Comparison of ENCODE assay signal across 18 mouse cellular contexts in the genomic region with DNA sequence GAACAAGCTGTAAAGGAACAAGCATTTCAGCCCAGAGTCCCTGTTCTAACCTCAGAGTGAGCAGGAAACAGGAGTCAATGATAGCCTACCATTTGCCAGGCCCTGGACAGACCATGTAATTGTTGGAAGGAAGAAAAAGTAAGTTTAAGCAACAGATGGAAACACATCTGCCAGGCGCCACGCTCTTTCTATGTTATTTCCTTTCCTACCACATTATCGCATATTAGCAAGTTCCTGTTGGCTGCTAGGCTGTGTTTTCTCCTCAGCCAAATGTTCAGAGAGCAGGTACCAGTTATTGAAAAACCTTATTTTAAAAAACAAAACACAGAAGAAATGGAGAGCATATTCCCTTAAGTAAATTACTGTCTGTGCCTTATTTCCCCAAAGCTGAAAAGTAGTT.
DNase-seq lines count a peak whose midpoint lies in the region; ATAC-seq lines count a peak whose summit lies in the region.
"Had no signal": no experiment of that assay in that cellular context is flagged by ENCODE, and none has a peak within 500 bp of the region (broad histone marks: within the 10 kb centered on the region; RNA-seq: fewer than 3 reads in every experiment).

No protein-coding gene starts in this region.

- H3K4me3 ChIP-seq in forebrain, embryonic 16.5 days (replicated peaks; ENCODE audit: low read length), result no peak overlapping the region
- no peak overlapping the region for H3K4me3 ChIP-seq in forebrain, embryonic 11.5 days (ENCODE audit: low read depth, low read length)
- H3K4me3 ChIP-seq: embryonic facial prominence, embryonic 10.5 days; heart, embryonic 13.5 days; left cerebral cortex, adult 2 months; neural tube, embryonic 12.5 days had no signal

- ATAC-seq in forebrain, embryonic 16.5 days, result peak; percentile 50; the same call in 1 of the 2 replicates
- no peak for ATAC-seq in forebrain, embryonic 11.5 days (replicated peaks; ENCODE audit: low FRiP score)
- ATAC-seq: hindbrain, embryonic 16.5 days; intestine, postnatal 0 days had no signal

- H3K27ac ChIP-seq in forebrain, embryonic 16.5 days (ENCODE audit: low read length), result no peak overlapping the region
- H3K27ac ChIP-seq in forebrain, embryonic 11.5 days (ENCODE audit: low read depth, low read length), result no peak overlapping the region
- H3K27ac ChIP-seq: embryonic facial prominence, embryonic 10.5 days; heart, embryonic 13.5 days; left cerebral cortex, adult 2 months; neural tube, embryonic 12.5 days had no signal

- WGBS in forebrain, embryonic 16.5 days, result 61% methylated on average over 3 of the region's 3 CpGs
- WGBS in forebrain, embryonic 11.5 days, result 98% methylated on average over 3 of the region's 3 CpGs

- H3K9me3 ChIP-seq in forebrain, embryonic 16.5 days (ENCODE audit: control insufficient read depth, low read length), result no peaks in the 10 kb centered on the region
- no peaks in the 10 kb centered on the region for H3K9me3 ChIP-seq in forebrain, embryonic 11.5 days (ENCODE audit: control insufficient read depth, low read length)
- H3K9me3 ChIP-seq: embryonic facial prominence, embryonic 10.5 days; heart, embryonic 13.5 days; neural tube, embryonic 12.5 days had no signal

- no peaks in the 10 kb centered on the region for H3K27me3 ChIP-seq in forebrain, embryonic 16.5 days (replicated peaks; ENCODE audit: control insufficient read depth, insufficient read depth, low read length)
- no peaks in the 10 kb centered on the region for H3K27me3 ChIP-seq in forebrain, embryonic 11.5 days (ENCODE audit: control insufficient read depth, insufficient read depth, low read length)
- H3K27me3 ChIP-seq: heart, embryonic 13.5 days; neural tube, embryonic 12.5 days had no signal

- no peak overlapping the region for H3K9ac ChIP-seq in forebrain, embryonic 16.5 days (replicated peaks; ENCODE audit: low read depth, low read length)
- H3K9ac ChIP-seq in forebrain, embryonic 11.5 days (ENCODE audit: low read length), result no peak overlapping the region
- H3K9ac ChIP-seq: heart, embryonic 13.5 days; neural tube, embryonic 12.5 days had no signal

- H3K4me2 ChIP-seq in forebrain, embryonic 16.5 days (ENCODE audit: low read length), result no peak overlapping the region
- H3K4me2 ChIP-seq in forebrain, embryonic 11.5 days (ENCODE audit: low read depth, low read length, severe bottlenecking), result no peak overlapping the region
- H3K4me2 ChIP-seq: heart, embryonic 13.5 days; neural tube, embryonic 12.5 days had no signal

- no peak for DNase-seq in forebrain, embryonic 11.5 days (ENCODE audit: low spot score)
- peak; percentile 24 for DNase-seq in brain, embryonic 18.5 days (ENCODE audit: low read depth, low spot score)
- peak; percentile 10 for DNase-seq in layer of hippocampus, adult 9-10 months (ENCODE audit: low spot score)
- peak; percentile 32 to 35 for DNase-seq in right cerebral cortex, postnatal 10 days (ENCODE audit: low spot score in 2 of 2)
- no peak for DNase-seq in kidney, postnatal 36 days
- no peak for DNase-seq in testis, postnatal 14 days (ENCODE audit: low spot score)
- DNase-seq: adrenal gland, adult 8-10 months; B cell, adult 2 months; cerebellum, postnatal 36 days; heart, postnatal 36 days; kidney, postnatal 10 days had no signal

- H3K4me1 ChIP-seq in forebrain, embryonic 16.5 days (replicated peaks; ENCODE audit: control insufficient read depth, insufficient read depth, low read length), result 0 out of 2 replicates have a peak, but pooled peaks cover 3% of the 10 kb centered on the region
- no peaks in the 10 kb centered on the region for H3K4me1 ChIP-seq in forebrain, embryonic 11.5 days (replicated peaks; ENCODE audit: control insufficient read depth, insufficient read depth, low read length)
- H3K4me1 ChIP-seq: embryonic facial prominence, embryonic 10.5 days; heart, embryonic 13.5 days; neural tube, embryonic 12.5 days had no signal

- no peaks in the 10 kb centered on the region for H3K36me3 ChIP-seq in forebrain, embryonic 16.5 days (ENCODE audit: control insufficient read depth, insufficient read depth)
- H3K36me3 ChIP-seq in forebrain, embryonic 11.5 days (ENCODE audit: control insufficient read depth, insufficient read depth, low read length), result no peaks in the 10 kb centered on the region
- H3K36me3 ChIP-seq: embryonic facial prominence, embryonic 10.5 days; heart, embryonic 13.5 days; neural tube, embryonic 12.5 days had no signal

Comparison
In these comparisons a context has a peak if more than half of its experiments do, and no peak if none do; other contexts are left out.
1. DNase-seq: peak in brain, embryonic 18.5 days (single experiment), layer of hippocampus, adult 9-10 months (single experiment) and right cerebral cortex, postnatal 10 days (2 of 2); none in forebrain, embryonic 11.5 days (single experiment), kidney, postnatal 36 days (0 of 2) and testis, postnatal 14 days (single experiment).